Mouse (Mus musculus): Measurements from ENCODE around the gene Agbl3.

GRCm38 (mm10) chr6:34870724-34871123, 90.5 kb downstream of the Agbl3 start:
- no peak for TF ChIP-seq CTCF (IDR thresholded peaks at IDR 0.05; ENCODE audit: low read depth, low read length)
- no peak for TF ChIP-seq POLR2A (IDR thresholded peaks at IDR 0.05; ENCODE audit: insufficient read depth, low read length)

Data from ES-Bruce4 (cell line).